Mouse (Mus musculus): ENCODE measurements around the gene Mcpt8. TPM values are rescaled to one million over a fixed set of nuclear protein-coding genes. Genes with fewer than 3 reads are reported as not detected.
"Not testable (repeated sequence)": the region's sequence is repeated elsewhere in the genome, so short reads cannot be mapped to it uniquely, and the experiment has no call there.

The Mcpt8 gene
- polyA plus RNA-seq (2015; fragmentation: Nextera tagmentation; extraction: Ambion mirVana), result not detected in 2 replicates

DNA sequence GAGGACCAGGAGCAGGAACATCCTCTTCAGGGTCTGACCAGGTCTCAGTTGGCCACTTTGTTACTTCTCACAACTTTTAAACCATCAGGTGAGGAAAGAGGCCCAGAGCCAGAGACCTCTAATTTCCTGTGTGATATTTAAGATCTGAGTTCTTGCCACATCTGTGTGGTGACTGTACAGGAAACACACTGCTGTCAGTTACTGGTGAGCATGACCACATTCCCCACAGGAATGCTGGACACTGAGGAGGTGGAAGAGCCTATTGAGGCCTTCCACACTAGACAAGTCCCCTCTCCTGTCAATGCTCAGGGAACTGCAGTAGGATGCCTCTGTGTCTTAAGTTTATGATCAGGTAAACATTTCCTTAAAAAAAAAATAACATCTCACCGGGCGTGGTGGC, at the start of gene Mcpt8:
Mcpt8 (minus strand) TSS at position 107 of the 400 bp plus-strand sequence.
- no peak within 1 kb of the TSS for H3K9ac ChIP-seq
- H3K27ac ChIP-seq, result no peak within 1 kb of the TSS
- no peak within 1 kb of the TSS for H3K4me2 ChIP-seq
- H3K27me3 ChIP-seq, result no peaks in the 10 kb centered on the region
- no peaks in the 10 kb centered on the region for H3K4me1 ChIP-seq (replicated peaks)
- 97% methylated on average over 2 of the region's 2 CpGs for WGBS
- no peaks in the 10 kb centered on the region for H3K9me3 ChIP-seq
- no peak for ATAC-seq (ENCODE audit: low FRiP score)
- no peaks in the 10 kb centered on the region for H3K36me3 ChIP-seq
- no peak within 1 kb of the TSS for H3K4me3 ChIP-seq

GRCm38 (mm10) chr14:56133675-56134074, 48.6 kb upstream of the Mcpt8 start:
- H3K9ac ChIP-seq; H3K4me3 ChIP-seq; H3K36me3 ChIP-seq; H3K4me2 ChIP-seq; H3K27ac ChIP-seq; H3K9me3 ChIP-seq; ATAC-seq (ENCODE audit: low FRiP score); H3K4me1 ChIP-seq (replicated peaks); H3K27me3 ChIP-seq: not testable (repeated sequence)
- 67% methylated on average over 1 of the region's 1 CpGs for WGBS

DNA sequence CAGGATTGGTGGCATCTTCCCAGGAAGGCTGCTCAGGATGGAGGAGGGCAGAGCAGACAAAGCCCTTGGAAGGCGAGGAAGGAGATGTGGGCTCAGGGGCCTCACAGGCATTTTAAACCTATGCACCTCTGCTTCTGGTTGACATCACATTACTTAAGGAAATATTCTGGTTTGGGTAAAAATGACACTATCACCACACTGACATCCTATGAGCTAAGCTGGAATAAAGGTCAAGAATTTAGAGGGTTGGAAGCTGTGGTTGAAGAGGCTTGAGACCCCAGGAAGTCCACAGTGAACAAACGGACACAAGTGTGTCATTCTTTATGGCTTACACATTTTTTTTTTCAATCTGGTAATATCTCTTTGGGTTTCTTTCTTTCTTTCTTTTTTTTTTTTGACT, 47.4 kb upstream of the Mcpt8 start, which contains the start of gene Gzmd:
Gzmd (minus strand) TSS at position 101 of the 400 bp plus-strand sequence.
- not testable (repeated sequence) for H3K4me1 ChIP-seq (replicated peaks); H3K27ac ChIP-seq; H3K4me3 ChIP-seq; H3K9me3 ChIP-seq; H3K9ac ChIP-seq; H3K4me2 ChIP-seq; H3K36me3 ChIP-seq; ATAC-seq (ENCODE audit: low FRiP score); H3K27me3 ChIP-seq
- WGBS, result 89% methylated on average over 2 of the region's 2 CpGs

- Histone ChIP-seq H3K36me3 (no peaks in the 10 kb centered on the region), H3K27ac (no peak overlapping the region), H3K4me1 (replicated peaks) (no peaks in the 10 kb centered on the region), H3K4me2 (no peak overlapping the region), H3K4me3 (no peak overlapping the region), H3K9ac (no peak overlapping the region), H3K9me3 (no peaks in the 10 kb centered on the region), H3K27me3 (no peaks in the 10 kb centered on the region)
- no peak for ATAC-seq (ENCODE audit: low FRiP score)
- 56% methylated on average over 3 of the region's 3 CpGs for WGBS
Observed at GRCm38 (mm10) chr14:56128341-56128740, 43.3 kb upstream of the Mcpt8 start.

DNA sequence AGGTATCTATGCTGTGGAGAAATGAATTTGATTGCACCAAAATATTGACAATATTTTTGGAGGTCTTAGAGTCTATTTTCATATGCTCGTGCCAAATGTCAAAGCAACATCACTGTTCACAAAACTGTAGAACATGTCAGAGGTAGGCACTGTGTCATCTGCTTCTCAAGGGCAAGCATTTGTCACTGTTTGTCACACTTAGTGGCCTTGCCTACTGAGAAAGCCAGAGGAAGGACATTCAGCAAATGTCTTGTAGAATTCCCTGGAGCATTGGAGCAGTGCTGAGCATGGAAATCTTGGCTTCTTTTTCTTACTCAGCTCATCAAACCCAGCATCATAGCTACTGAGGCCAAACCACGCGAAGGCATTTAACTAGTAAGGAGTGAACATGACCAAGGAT, 38.4 kb upstream of the Mcpt8 start:
- H3K27me3 ChIP-seq, result no peaks in the 10 kb centered on the region
- no peak overlapping the region for H3K27ac ChIP-seq
- H3K9me3 ChIP-seq, result no peaks in the 10 kb centered on the region
- no peaks in the 10 kb centered on the region for H3K4me1 ChIP-seq (replicated peaks)
- H3K4me3 ChIP-seq, result no peak overlapping the region
- no peak for ATAC-seq (ENCODE audit: low FRiP score)
- H3K4me2 ChIP-seq, result no peak overlapping the region
- no peaks in the 10 kb centered on the region for H3K36me3 ChIP-seq
- no peak overlapping the region for H3K9ac ChIP-seq
- 86% methylated on average over 3 of the region's 3 CpGs for WGBS

GRCm38 (mm10) chr14:56120525-56120924, 35.5 kb upstream of the Mcpt8 start, which contains the start of gene Gzme:
Gzme (minus strand) TSS chr14:56120625.
- Histone ChIP-seq H3K9me3 (no peaks in the 10 kb centered on the region), H3K4me2 (no peak within 1 kb of the TSS), H3K4me1 (replicated peaks) (no peaks in the 10 kb centered on the region), H3K4me3 (no peak within 1 kb of the TSS), H3K27ac (no peak within 1 kb of the TSS), H3K27me3 (no peaks in the 10 kb centered on the region), H3K36me3 (no peaks in the 10 kb centered on the region), H3K9ac (no peak within 1 kb of the TSS)
- ATAC-seq (ENCODE audit: low FRiP score), result no peak

DNA sequence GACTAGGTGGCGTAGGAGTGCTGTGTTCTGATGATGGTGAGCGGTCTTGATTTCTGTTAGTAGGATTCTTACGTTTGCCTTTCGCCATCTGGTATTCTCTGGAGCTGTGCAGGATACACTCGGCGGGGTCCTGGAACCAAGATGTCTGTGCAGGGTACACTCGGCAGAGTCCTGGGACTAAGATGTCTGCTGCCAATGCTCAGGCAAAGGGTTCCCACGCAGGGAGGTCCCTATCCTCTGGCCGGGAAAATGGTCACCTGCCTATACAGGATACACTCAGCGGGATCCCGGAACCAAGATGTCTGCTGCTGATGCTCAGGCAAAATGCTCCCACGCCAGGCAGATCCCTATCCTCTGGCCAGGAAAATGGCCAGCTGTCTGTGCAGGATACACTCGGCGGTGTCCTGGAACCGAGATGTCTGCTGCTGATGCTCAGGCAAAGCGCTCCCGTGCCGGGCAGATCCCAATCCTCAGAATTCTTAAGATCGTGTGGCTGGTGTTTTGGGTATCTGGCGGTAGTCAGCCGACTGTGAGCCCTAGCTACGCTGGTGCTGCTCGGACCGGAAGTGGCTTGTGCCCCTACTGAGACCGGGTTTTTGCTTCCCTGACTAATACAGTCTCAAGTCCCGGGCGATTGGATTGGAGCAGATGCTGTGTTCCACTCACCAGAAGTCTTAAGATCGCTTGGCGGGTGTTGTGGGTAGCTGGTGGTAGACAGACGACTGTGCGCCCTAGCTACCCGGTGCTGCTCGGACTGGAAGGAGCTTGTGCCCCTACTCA, 30.6 kb upstream of the Mcpt8 start:
- not testable (repeated sequence) for H3K4me1 ChIP-seq (replicated peaks); H3K36me3 ChIP-seq; H3K4me3 ChIP-seq; H3K4me2 ChIP-seq; H3K9me3 ChIP-seq; H3K27ac ChIP-seq; H3K9ac ChIP-seq; H3K27me3 ChIP-seq; ATAC-seq (ENCODE audit: low FRiP score)
- WGBS, result 93% methylated on average over 33 of the region's 33 CpGs

GRCm38 (mm10) chr14:56105447-56106180, 20.5 kb upstream of the Mcpt8 start:
- no peak overlapping the region for H3K4me3 ChIP-seq
- H3K27me3 ChIP-seq, result no peaks in the 10 kb centered on the region
- H3K9me3 ChIP-seq, result no peaks in the 10 kb centered on the region
- H3K36me3 ChIP-seq, result no peaks in the 10 kb centered on the region
- ATAC-seq (ENCODE audit: low FRiP score), result no peak
- no peaks in the 10 kb centered on the region for H3K4me1 ChIP-seq (replicated peaks)
- no peak overlapping the region for H3K27ac ChIP-seq
- no peak overlapping the region for H3K9ac ChIP-seq
- WGBS, result 82% methylated on average over 13 of the region's 13 CpGs
- H3K4me2 ChIP-seq, result no peak overlapping the region

- H3K9ac ChIP-seq, result no peak overlapping the region
- no peaks in the 10 kb centered on the region for H3K27me3 ChIP-seq
- H3K4me3 ChIP-seq, result no peak overlapping the region
- H3K27ac ChIP-seq, result no peak overlapping the region
- WGBS, result 96% methylated on average over 5 of the region's 5 CpGs
- H3K4me1 ChIP-seq (replicated peaks), result no peaks in the 10 kb centered on the region
- no peak overlapping the region for H3K4me2 ChIP-seq
- H3K9me3 ChIP-seq, result no peaks in the 10 kb centered on the region
- no peaks in the 10 kb centered on the region for H3K36me3 ChIP-seq
- ATAC-seq (ENCODE audit: low FRiP score), result no peak
Observed at GRCm38 (mm10) chr14:56105016-56105415, 19.9 kb upstream of the Mcpt8 start.

DNA sequence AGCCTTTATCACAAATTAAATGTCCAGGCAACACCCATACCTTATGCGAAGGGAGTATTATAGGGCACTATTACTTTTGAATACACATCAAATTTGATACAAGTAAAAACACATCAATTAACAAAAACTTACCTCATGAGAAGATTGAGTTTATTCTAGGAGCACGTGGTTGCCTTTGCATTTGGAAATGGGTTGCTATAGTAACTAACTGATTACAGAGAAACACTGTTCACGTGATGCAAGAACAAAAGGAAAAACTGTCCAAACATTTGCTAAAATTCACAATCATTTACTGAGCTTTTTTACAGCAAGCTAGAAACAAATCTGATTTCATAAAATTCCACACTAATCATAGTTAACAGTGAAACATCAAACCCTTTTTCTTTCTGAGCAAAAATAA, 18.4 kb upstream of the Mcpt8 start:
- Histone ChIP-seq H3K27me3 (no peaks in the 10 kb centered on the region), H3K27ac (no peak overlapping the region), H3K4me1 (replicated peaks) (no peaks in the 10 kb centered on the region), H3K9ac (no peak overlapping the region), H3K4me3 (no peak overlapping the region), H3K36me3 (no peaks in the 10 kb centered on the region), H3K9me3 (no peaks in the 10 kb centered on the region), H3K4me2 (no peak overlapping the region)
- 75% methylated on average over 3 of the region's 3 CpGs for WGBS
- ATAC-seq (ENCODE audit: low FRiP score), result no peak

DNA sequence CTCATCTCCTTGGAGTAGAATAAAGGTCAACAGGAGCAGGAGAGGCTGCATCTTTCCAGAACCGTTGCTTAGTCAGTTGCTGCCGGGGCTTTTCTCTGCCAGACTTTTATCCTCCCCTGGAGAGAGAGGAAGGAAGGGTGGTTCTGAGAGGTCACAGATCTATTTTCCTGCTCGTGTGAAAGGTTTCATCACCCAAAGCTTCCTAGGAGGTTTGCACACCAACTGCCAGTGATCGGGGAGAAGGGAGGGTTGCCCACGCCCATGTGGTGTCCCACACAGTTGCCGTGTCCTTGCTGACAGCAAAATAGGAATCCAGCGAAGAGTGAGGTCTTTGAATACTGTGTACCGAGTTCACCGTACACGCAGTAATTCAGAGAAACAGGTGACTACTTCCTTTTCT, 17.3 kb upstream of the Mcpt8 start, which contains the start of gene Ctsg:
Ctsg (minus strand) TSS at position 189 of the 400 bp plus-strand sequence.
- H3K27me3 ChIP-seq, result no peaks in the 10 kb centered on the region
- 83% methylated on average over 10 of the region's 10 CpGs for WGBS
- no peak for ATAC-seq (ENCODE audit: low FRiP score)
- no peaks in the 10 kb centered on the region for H3K4me1 ChIP-seq (replicated peaks)
- H3K9me3 ChIP-seq, result no peaks in the 10 kb centered on the region
- H3K27ac ChIP-seq, result no peak within 1 kb of the TSS
- no peak within 1 kb of the TSS for H3K4me3 ChIP-seq
- no peak within 1 kb of the TSS for H3K9ac ChIP-seq
- H3K4me2 ChIP-seq, result no peak within 1 kb of the TSS
- no peaks in the 10 kb centered on the region for H3K36me3 ChIP-seq

GRCm38 (mm10) chr14:56098940-56099339, 13.9 kb upstream of the Mcpt8 start:
- Histone ChIP-seq H3K4me2 (no peak overlapping the region), H3K27ac (no peak overlapping the region), H3K27me3 (no peaks in the 10 kb centered on the region), H3K4me3 (no peak overlapping the region), H3K9ac (no peak overlapping the region), H3K9me3 (no peaks in the 10 kb centered on the region), H3K36me3 (no peaks in the 10 kb centered on the region), H3K4me1 (replicated peaks) (no peaks in the 10 kb centered on the region)
- 81% methylated on average over 4 of the region's 4 CpGs for WGBS
- no peak for ATAC-seq (ENCODE audit: low FRiP score)

DNA sequence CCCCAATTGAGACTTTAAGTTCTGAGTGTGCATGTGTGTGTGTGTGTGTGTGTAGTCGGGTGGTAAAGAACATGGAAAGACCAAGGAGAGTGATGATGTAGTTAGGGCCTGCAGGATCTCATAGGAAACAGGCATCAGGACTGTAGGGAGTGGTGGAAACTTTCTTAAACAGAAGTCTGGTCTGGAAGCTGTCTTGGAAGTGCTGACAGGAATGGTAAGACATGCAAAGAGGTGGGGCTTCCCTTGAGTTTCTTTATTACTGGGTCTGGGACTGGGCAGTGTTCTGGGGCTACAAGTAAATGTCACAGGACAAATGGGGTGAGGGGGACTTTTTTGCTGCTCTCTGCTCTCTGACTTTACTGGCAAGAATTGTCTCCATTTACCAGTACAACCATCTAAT, 12.5 kb upstream of the Mcpt8 start:
- H3K9ac ChIP-seq, result no peak overlapping the region
- no peak overlapping the region for H3K4me2 ChIP-seq
- H3K4me3 ChIP-seq, result no peak overlapping the region
- no peaks in the 10 kb centered on the region for H3K4me1 ChIP-seq (replicated peaks)
- H3K27ac ChIP-seq, result no peak overlapping the region
- no peaks in the 10 kb centered on the region for H3K36me3 ChIP-seq
- ATAC-seq (ENCODE audit: low FRiP score), result no peak
- no peaks in the 10 kb centered on the region for H3K9me3 ChIP-seq
- H3K27me3 ChIP-seq, result no peaks in the 10 kb centered on the region
- 90% methylated on average over 1 of the region's 1 CpGs for WGBS

All from hindbrain, embryonic 13.5 days (tissue).